Mouse (Mus musculus): ENCODE results near the gene Fbxo10. TPM values are rescaled to one million over a fixed set of nuclear protein-coding genes. Genes with fewer than 3 reads are reported as not detected.
"Not testable (repeated sequence)": the region's sequence is repeated elsewhere in the genome, so short reads cannot be mapped to it uniquely, and the experiment has no call there.

Gene Fbxo10
- polyA plus RNA-seq, 1 experiment from 2014 or later: 18.0 TPM

DNA sequence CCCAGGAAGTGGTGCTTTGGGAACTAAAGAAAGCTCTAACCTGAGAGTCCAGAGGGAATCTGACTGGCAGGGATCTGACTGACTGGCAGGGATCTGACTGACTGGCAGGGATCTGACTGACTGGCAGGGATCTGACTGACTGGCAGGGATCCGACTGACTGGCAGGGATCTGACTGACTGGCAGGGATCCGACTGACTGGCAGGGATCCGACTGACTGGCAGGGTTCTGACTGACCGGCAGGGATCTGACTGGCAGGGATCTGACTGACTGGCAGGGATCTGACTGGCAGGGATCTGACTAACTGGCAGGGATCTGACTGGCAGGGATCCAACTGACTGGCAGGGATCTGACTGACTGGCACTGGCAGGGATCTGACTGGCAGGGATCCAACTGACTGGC is 3.4 kb downstream of the Fbxo10 start:
- Histone ChIP-seq H3K36me3 (replicated peaks) (peaks cover 12% of the 10 kb centered on the region; the same call in 1 of the 2 replicates), H3K4me1 (peaks cover 12% of the 10 kb centered on the region)
- H3K27ac ChIP-seq; H3K4me3 ChIP-seq (replicated peaks); ATAC-seq (ENCODE audit: low FRiP score); H3K27me3 ChIP-seq; H3K4me2 ChIP-seq; H3K9ac ChIP-seq; H3K9me3 ChIP-seq: not testable (repeated sequence)
- WGBS: 93% methylated on average over 4 of the region's 4 CpGs

DNA sequence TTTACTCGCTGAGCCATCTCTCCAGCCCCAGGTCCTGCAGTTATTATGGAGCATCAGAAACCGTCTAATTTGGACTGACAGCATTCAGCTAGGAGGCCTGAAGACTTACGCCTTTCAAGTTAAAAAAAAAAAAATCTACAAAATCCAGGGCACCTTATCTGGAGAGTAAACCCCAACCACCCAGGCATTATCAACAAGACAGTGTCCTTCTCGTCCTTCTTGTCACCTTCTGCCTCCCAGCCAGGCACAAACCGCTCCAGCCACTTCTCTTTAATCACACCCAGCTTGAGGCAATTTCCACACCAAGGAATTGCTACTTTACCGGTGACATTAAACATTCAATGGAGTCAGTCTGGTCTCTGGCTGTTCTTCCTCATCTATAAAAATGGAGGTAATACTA is 10.9 kb downstream of the Fbxo10 start:
- Histone ChIP-seq H3K27me3 (no peaks in the 10 kb centered on the region), H3K4me2 (no peak overlapping the region), H3K4me1 (peaks cover 14% of the 10 kb centered on the region), H3K9me3 (no peaks in the 10 kb centered on the region), H3K9ac (no peak overlapping the region), H3K27ac (no peak overlapping the region), H3K4me3 (replicated peaks) (no peak overlapping the region), H3K36me3 (replicated peaks) (peaks cover 7% of the 10 kb centered on the region; the same call in 1 of the 2 replicates)
- 93% methylated on average over 6 of the region's 6 CpGs for WGBS
- ATAC-seq (ENCODE audit: low FRiP score): no peak

DNA sequence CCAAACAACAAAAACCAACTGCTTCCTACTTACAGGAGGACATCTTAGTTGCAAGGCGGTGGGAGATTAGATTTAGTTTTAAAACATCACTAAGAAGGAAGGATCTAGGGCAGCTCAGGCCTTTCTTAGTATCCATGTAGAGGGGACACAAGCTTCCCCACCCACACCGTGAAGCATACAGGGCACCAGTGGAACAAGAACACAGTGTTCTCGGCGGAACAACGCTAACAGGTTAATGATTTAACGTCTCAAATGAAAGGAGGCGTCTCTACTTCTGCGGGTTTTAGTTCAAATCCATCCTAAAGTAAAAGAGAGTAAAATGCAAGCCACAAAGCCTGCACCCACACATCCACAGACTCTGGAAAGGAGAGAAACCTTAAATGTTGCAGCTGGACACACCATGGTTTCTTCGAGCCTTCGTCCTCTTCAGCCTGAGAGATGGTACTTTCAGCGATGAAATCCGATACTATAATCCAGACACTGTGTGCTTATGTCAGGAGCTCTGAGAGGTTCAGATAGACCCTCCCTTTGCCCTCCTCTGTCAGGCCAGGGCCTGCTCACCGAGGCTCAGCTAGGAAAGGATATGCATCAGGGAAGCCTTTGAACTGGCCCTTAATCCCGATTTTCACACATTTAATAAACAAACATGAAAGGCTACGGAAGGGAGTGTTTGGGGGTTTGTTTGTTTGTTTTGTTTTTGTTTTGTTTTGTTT is 12.0 kb downstream of the Fbxo10 start:
- no peak overlapping the region for H3K4me3 ChIP-seq (replicated peaks)
- WGBS: 82% methylated on average over 15 of the region's 15 CpGs

DNA sequence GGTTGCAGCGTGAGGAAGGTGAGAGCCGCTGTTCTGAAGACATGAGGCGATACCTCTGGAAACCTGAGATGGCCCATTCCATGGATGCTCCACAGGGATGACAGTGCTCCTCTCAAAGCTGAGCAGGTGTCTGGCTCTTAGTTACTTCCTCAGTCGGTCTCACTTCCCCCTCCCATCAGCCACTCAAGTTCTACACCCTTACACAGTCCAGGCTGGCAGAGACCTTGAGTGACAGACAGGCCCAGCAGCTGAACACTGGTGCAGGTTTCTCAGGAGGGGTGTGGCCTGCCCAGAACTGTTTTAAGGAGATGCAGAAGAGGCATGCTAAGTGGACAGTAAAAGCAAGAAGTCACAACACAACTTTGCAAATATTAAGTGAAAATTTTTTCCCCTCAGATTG is 16.7 kb downstream of the Fbxo10 start:
- Histone ChIP-seq H3K27me3 (no peaks in the 10 kb centered on the region), H3K9ac (no peak overlapping the region), H3K36me3 (replicated peaks) (no peaks in the 10 kb centered on the region), H3K4me3 (replicated peaks) (no peak overlapping the region), H3K4me2 (no peak overlapping the region), H3K27ac (no peak overlapping the region), H3K9me3 (no peaks in the 10 kb centered on the region), H3K4me1 (peaks cover 14% of the 10 kb centered on the region)
- WGBS: 83% methylated on average over 4 of the region's 4 CpGs
- ATAC-seq (ENCODE audit: low FRiP score): no peak

More for the DNA sequence above, 12.0 kb downstream of the Fbxo10 start:
- Histone ChIP-seq H3K27me3 (no peaks in the 10 kb centered on the region), H3K4me1 (peaks cover 14% of the 10 kb centered on the region), H3K9me3 (no peaks in the 10 kb centered on the region), H3K36me3 (replicated peaks) (no peaks in the 10 kb centered on the region), H3K27ac (no peak overlapping the region), H3K4me2 (no peak overlapping the region), H3K9ac (no peak overlapping the region)
- no peak for ATAC-seq (ENCODE audit: low FRiP score)

DNA sequence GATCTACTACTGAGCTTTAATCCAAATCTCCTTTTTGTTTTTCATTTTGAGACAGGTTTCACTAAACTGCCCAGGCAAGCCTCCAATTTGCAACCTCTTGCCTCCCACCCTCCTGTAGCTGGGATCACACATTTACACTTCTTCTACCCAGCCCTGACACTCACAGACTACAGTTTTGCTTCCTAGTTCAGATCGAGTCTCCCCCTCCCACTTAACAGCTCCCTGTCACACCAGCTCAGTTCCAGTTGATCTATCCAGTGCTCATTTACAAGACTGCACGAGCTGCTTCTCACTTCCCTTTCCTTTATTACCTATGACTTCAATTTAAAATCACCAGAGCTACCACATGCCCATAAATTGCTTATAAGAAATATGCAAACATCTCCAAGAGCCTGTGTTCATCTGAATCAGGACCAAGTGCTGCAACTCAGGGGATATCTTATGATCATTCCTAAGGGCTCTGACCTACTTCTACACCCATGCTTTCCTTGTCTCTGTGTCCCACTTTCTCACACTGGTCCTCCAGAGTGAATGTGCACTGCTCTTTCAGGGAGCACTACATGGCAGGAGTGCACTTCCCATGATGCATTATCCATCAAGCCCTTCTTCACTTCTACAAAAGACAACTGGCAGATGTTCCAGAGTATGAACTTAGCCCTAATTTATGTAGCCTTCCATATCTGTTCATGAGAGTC is 18.2 kb downstream of the Fbxo10 start:
- ATAC-seq (ENCODE audit: low FRiP score): no peak
- Histone ChIP-seq H3K9ac (no peak overlapping the region), H3K4me1 (peaks cover 7% of the 10 kb centered on the region; the same call in 1 of the 2 replicates), H3K9me3 (no peaks in the 10 kb centered on the region), H3K27me3 (no peaks in the 10 kb centered on the region), H3K36me3 (replicated peaks) (peaks cover 12% of the 10 kb centered on the region), H3K27ac (no peak overlapping the region), H3K4me3 (replicated peaks) (no peak overlapping the region), H3K4me2 (no peak overlapping the region)
- 58% methylated on average over 2 of the region's 2 CpGs for WGBS

DNA sequence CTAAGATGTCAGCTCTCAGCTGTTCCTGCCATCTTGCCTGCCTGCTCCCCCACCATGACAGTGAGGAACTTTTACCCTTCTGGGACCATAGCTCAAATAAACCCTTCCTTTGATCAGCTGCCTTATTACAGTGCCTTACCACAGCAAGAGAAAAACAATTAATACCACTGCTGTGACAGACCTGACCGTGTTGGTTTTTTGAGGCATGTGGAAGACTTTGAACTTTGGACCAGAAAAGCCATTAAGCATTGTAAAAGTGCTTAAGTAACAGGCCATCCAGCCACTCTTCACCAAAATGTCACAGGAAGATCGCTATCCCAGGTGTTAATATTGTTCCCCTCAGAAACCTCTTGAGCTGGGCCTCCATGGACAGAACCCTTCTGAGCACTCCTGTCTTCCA is 19.8 kb downstream of the Fbxo10 start:
- no peak for ATAC-seq (ENCODE audit: low FRiP score)
- Histone ChIP-seq H3K4me2 (no peak overlapping the region), H3K36me3 (replicated peaks) (peaks cover 28% of the 10 kb centered on the region), H3K9ac (no peak overlapping the region), H3K27me3 (no peaks in the 10 kb centered on the region), H3K27ac (no peak overlapping the region), H3K4me1 (peaks cover 4% of the 10 kb centered on the region; the same call in 1 of the 2 replicates), H3K4me3 (replicated peaks) (no peak overlapping the region), H3K9me3 (no peaks in the 10 kb centered on the region)
- WGBS: 91% methylated on average over 2 of the region's 2 CpGs

DNA sequence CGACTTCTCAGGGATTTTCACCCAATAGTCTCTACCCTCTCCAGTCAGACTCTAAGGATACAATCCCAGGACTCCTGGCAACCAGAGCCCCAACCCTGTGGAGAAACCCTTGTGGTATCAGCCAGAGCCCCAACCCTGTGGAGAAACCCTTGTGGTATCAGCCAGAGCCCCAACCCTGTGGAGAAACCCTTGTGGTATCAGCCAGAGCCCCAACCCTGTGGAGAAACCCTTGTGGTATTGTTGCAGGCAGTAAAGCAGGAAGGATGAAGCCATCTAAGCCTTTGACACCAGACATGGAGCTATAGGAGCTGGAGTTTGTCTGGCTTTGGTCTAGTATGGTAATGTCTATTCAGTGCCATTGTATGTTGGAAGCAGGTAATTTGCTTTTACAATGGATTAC is 20.6 kb downstream of the Fbxo10 start:
- WGBS: 80% methylated on average over 1 of the region's 1 CpGs
- not testable (repeated sequence) for ATAC-seq (ENCODE audit: low FRiP score)

DNA sequence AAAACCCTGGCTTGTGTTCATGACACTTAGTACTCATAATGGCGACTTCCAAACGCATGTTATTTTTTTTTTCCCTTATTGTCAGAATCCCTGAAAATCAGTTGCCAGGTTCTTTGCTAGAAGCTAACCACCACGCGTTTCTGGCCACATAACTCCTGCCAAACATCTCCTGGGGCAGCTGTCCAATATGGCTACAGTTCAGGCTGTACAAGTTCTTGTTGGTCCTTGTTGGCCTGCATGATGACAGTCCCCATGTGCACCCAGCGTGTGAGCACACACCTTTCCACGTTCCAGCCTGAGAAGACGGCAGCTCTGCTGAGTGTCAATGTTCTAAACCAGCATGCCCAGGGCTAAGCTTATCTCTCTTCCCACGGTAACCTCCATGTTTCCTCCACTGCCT is 29.0 kb downstream of the Fbxo10 start:
- H3K36me3 ChIP-seq (replicated peaks): peaks cover 49% of the 10 kb centered on the region
- no peak overlapping the region for H3K9ac ChIP-seq
- ATAC-seq (ENCODE audit: low FRiP score): no peak
- no peaks in the 10 kb centered on the region for H3K27me3 ChIP-seq
- no peak overlapping the region for H3K27ac ChIP-seq
- WGBS: 90% methylated on average over 8 of the region's 8 CpGs
- H3K4me1 ChIP-seq: no peaks in the 10 kb centered on the region
- no peak overlapping the region for H3K4me2 ChIP-seq
- no peak overlapping the region for H3K4me3 ChIP-seq (replicated peaks)
- no peaks in the 10 kb centered on the region for H3K9me3 ChIP-seq

More for the DNA sequence above, 20.6 kb downstream of the Fbxo10 start:
- H3K36me3 ChIP-seq (replicated peaks): peaks cover 34% of the 10 kb centered on the region
- not testable (repeated sequence) for H3K4me2 ChIP-seq; H3K4me1 ChIP-seq; H3K9me3 ChIP-seq; H3K27ac ChIP-seq; H3K27me3 ChIP-seq; H3K9ac ChIP-seq; H3K4me3 ChIP-seq (replicated peaks)

DNA sequence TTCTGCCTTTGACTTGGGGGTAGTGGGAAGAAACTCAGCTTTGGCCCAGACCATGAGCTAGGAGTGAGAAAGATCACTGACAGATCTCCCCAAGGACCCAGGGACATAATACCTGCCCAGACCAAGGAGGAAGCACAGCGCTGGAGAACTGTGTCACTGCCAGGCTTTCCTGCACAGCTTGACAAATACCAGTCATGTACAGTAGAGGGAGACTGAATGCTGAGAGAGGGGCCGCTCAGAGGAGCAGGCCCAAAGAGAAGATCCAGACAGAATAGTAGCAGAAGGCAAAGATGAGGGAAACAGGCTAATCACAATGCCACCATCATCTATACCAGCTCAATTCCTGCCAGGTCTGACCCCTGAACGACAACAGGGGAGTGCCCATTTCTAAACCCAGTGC is 29.5 kb downstream of the Fbxo10 start:
- Histone ChIP-seq H3K27me3 (no peaks in the 10 kb centered on the region), H3K9me3 (no peaks in the 10 kb centered on the region), H3K9ac (no peak overlapping the region), H3K4me2 (no peak overlapping the region), H3K4me3 (replicated peaks) (no peak overlapping the region), H3K4me1 (no peaks in the 10 kb centered on the region), H3K36me3 (replicated peaks) (peaks cover 44% of the 10 kb centered on the region), H3K27ac (no peak overlapping the region)
- WGBS: 40% methylated on average over 3 of the region's 3 CpGs
- no peak for ATAC-seq (ENCODE audit: low FRiP score)

DNA sequence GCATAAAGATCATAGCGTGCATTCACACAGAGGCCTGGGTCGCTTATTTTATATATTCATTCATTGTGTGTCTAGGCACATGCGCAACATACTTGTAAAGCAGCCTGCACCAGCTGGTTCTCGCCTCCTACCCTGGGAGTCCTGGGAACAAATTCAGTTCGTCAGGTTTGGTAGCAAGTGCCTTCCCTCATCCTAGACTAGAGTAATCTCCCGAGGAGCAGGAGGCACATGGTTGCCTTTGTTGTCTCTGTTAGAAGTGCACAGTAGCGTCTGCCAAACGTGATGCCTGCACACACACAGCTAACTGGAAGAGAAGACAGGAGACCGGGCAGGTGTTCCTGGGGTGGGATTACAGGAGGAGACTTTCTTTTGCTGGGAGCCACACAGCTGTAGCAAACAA is 36.4 kb downstream of the Fbxo10 start:
- Histone ChIP-seq H3K36me3 (replicated peaks) (peaks cover 41% of the 10 kb centered on the region), H3K4me1 (no peaks in the 10 kb centered on the region; the same call in 1 of the 2 replicates), H3K27ac (0 out of 2 replicates have a peak overlapping the region, but pooled peaks have one; percentile 13), H3K9me3 (no peaks in the 10 kb centered on the region), H3K4me2 (no peak overlapping the region), H3K4me3 (replicated peaks) (no peak overlapping the region), H3K9ac (no peak overlapping the region), H3K27me3 (no peaks in the 10 kb centered on the region)
- no peak for ATAC-seq (ENCODE audit: low FRiP score)
- 75% methylated on average over 9 of the region's 9 CpGs for WGBS

DNA sequence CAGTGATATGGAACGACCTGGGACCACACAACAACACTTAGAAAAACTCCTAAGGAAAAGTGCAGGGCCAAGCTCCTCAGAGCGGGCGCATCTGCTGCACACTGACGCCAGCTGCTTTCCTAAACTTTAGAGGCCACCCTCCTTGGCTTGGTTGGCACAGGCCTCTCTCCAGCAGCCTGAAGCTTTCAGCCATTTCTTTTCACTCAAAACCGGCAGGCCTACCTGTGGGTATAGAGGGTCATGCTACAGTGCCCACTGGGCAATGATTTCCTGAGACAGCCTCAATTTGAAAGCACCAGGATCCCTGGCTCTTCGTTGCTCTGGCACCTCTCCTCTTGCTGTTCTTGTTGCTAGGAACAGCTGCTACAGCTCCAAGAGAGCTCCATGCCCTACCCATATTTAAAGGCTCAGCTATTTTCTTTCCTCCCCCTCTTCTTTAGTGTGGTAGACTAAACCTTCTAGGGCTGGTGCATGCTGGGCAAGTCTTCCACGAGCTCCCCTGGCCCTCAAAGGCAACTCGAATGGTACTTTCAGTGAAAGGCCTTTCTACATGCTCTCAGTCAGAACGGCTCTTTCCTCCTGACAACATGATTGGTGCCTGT is 37.0 kb downstream of the Fbxo10 start:
- WGBS: 89% methylated on average over 9 of the region's 9 CpGs
- Histone ChIP-seq H3K4me1 (no peaks in the 10 kb centered on the region; the same call in 1 of the 2 replicates), H3K27me3 (no peaks in the 10 kb centered on the region), H3K36me3 (replicated peaks) (peaks cover 43% of the 10 kb centered on the region), H3K4me2 (no peak overlapping the region), H3K27ac (0 out of 2 replicates have a peak overlapping the region, but pooled peaks have one; percentile 13), H3K9ac (no peak overlapping the region), H3K9me3 (no peaks in the 10 kb centered on the region), H3K4me3 (replicated peaks) (no peak overlapping the region)
- no peak for ATAC-seq (ENCODE audit: low FRiP score)

DNA sequence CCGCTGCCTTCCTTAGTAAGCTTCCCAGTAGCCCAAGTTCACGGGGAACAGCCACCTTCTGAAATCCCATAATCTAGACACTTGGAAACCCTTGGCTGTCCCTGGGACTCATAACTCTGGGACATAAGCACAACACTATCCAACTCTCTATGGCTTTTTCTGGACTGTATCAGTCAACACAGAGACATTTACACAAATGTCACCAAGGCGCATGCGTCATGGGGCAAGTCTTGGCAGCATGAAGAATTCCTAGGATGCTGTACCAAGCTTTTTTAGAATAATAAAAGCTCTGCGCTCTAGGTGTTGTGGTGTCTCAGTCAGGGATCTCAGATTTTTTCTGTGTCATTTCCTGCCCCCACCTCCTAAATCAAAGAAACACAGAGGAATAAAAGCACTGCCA is 37.7 kb downstream of the Fbxo10 start:
- H3K4me2 ChIP-seq: no peak overlapping the region
- H3K4me1 ChIP-seq: no peaks in the 10 kb centered on the region; the same call in 1 of the 2 replicates
- ATAC-seq (ENCODE audit: low FRiP score): no peak
- H3K4me3 ChIP-seq (replicated peaks): no peak overlapping the region
- WGBS: 96% methylated on average over 5 of the region's 5 CpGs
- no peaks in the 10 kb centered on the region for H3K9me3 ChIP-seq
- H3K27ac ChIP-seq: no peak overlapping the region
- no peak overlapping the region for H3K9ac ChIP-seq
- no peaks in the 10 kb centered on the region for H3K27me3 ChIP-seq
- H3K36me3 ChIP-seq (replicated peaks): peaks cover 47% of the 10 kb centered on the region

Measured in forebrain, embryonic 12.5 days (tissue).